Mouse (Mus musculus) retina, postnatal 7 days (tissue): ENCODE measurements at regions not wholly inside any gene's neighbourhood (a gene's known extent, or its start where the extent isn't known, plus 50 kb on each side); places are given as distances from the start of the nearest gene placed in this dataset.

Experiments used
- DNase-seq: peaks from one replicate; pipeline ENCODE4 v3.0.0-alpha.2; 2012; ENCODE audit warnings: low read depth, low spot score

- DNase-seq = peak; percentile 48
Observed at GRCm38 (mm10) chr19:13980988-13981630, 67.8 kb downstream of the Olfr1505 start.

GRCm38 (mm10) chr19:13982823-13983222 lies 69.5 kb downstream of the Olfr1505 start:
- no peak for DNase-seq
